In the genomic region with DNA sequence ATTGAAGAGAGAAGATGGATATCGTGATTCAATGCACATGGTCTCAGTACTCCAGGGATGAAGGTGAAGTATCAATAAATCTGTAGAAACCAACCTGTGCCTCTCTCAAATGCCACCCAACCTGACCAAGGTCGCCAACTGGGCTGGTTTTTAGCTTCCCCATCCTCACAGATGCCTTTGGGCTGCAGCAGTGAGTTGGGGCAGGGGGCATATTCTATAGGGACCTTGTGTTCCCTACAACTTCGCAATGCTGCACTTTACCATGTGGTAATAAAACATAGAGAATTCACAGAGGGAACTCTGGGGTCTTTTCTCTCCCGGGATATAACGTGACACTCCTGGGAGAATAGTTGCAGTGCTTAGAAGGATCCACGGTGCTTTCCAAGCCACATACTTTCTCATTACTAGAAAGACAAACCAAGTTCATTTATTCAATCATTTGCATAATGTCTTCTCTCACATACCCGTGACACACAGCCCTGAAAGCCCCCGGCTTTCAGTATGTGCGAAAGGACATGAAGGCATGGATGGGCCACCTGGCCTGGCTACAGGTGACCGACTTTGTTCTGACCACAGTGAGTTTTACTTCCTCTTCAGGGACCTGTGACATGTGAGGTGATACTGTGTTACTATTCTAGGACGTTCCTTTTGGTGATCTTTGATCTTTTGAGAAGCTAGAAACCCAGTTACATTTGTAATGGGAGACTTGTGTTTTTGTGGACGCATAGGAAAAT, we compare ENCODE assay signal across 32 mouse cellular contexts. TPM values are rescaled to one million over a fixed set of nuclear protein-coding genes. Genes with fewer than 3 reads are reported as not detected.
DNase-seq lines count a peak whose midpoint lies in the region; ATAC-seq and TF ChIP-seq lines count a peak whose summit lies in the region.
"Had no signal": no experiment of that assay in that cellular context is flagged by ENCODE, and none has a peak within 500 bp of the region (broad histone marks: within the 10 kb centered on the region; RNA-seq: fewer than 3 reads in every experiment).

No protein-coding gene starts in this region.

- H3K36me3 ChIP-seq in spleen, adult 2 months (ENCODE audit: control insufficient read depth, insufficient read depth, low read length): no peaks in the 10 kb centered on the region
- H3K36me3 ChIP-seq: embryonic facial prominence, embryonic 10.5 days; embryonic facial prominence, embryonic 13.5 days; forebrain, embryonic 12.5 days; G1E; heart, embryonic 10.5 days; heart, embryonic 13.5 days had no signal

- H3K4me1 ChIP-seq in spleen, adult 2 months (ENCODE audit: control insufficient read depth, insufficient read depth, insufficient read length): peaks cover 4% of the 10 kb centered on the region; the same call in 1 of the 2 replicates

- WGBS in spleen, adult 2 months: 50% methylated on average over 12 of the region's 12 CpGs

- no peak overlapping the region for H3K27ac ChIP-seq in spleen, adult 2 months (ENCODE audit: insufficient read depth, low read length)
- H3K27ac ChIP-seq: embryonic facial prominence, embryonic 10.5 days; embryonic facial prominence, embryonic 13.5 days; forebrain, embryonic 12.5 days; heart, adult 2 months; heart, embryonic 10.5 days; heart, embryonic 13.5 days; hindbrain, embryonic 14.5 days; hindbrain, postnatal 0 days had no signal

- TF ChIP-seq CTCF in spleen, adult 2 months (IDR thresholded peaks at IDR 0.05; ENCODE audit: extremely low read depth, insufficient read depth, insufficient read length, insufficient replicate concordance): no peak

- ATAC-seq in neutrophil, adult 5-6 weeks (ENCODE audit: extremely low read depth, insufficient number of reproducible peaks, low FRiP score, poor library complexity, severe bottlenecking): peak; percentile 49; the same call in 1 of the 2 replicates
- ATAC-seq: forebrain, embryonic 16.5 days; hindbrain, postnatal 0 days; inflammation-experienced regulatory T-cells, adult 6 months; Patski had no signal

- H3K4me3 ChIP-seq in spleen, adult 2 months (ENCODE audit: extremely low read depth, insufficient read depth, insufficient read length): no peak overlapping the region
- H3K4me3 ChIP-seq: embryonic facial prominence, embryonic 10.5 days; embryonic facial prominence, embryonic 13.5 days; erythroblast, embryonic 14.5 days; forebrain, embryonic 12.5 days; heart, adult 2 months; heart, embryonic 10.5 days; heart, embryonic 13.5 days had no signal

- no peaks in the 10 kb centered on the region for H3K27me3 ChIP-seq in spleen, adult 2 months (ENCODE audit: control insufficient read depth, insufficient read depth, low read length)
- H3K27me3 ChIP-seq: embryonic facial prominence, embryonic 13.5 days; forebrain, embryonic 12.5 days; Patski had no signal

- peak; percentile 69 to 79 for DNase-seq in B cell, adult 2 months
- DNase-seq in spleen, adult 2 months (ENCODE audit: low read depth in 1 of 2, low spot score in 2 of 2): peak; percentile 52 to 62
- no peak for DNase-seq in layer of hippocampus, adult 18-20 months (ENCODE audit: low spot score in 2 of 2)
- DNase-seq in kidney, adult 8-10 months: no peak
- no peak for DNase-seq in cerebellum, adult 9-10 months
- DNase-seq in ovary, adult 18-20 months (ENCODE audit: low spot score): no peak
- DNase-seq: adrenal gland, adult 8-10 months; adrenal gland, postnatal 25 days; cerebellum, adult 18-20 months; cerebellum, adult 9-11 months; cerebellum, postnatal 25 days; gastrocnemius, postnatal 10 days; gastrocnemius, postnatal 36 days; heart, adult 2 months; heart, postnatal 14 days; heart, postnatal 4 days had no signal

- TF ChIP-seq POLR2A in spleen, adult 2 months (IDR thresholded peaks at IDR 0.05; ENCODE audit: low read depth, low read length): no peak

RNA-seq across cellular contexts. Expression of a gene that starts 22.6 kb away (rescaled TPM):
- total RNA-seq in neutrophil, adult 5-6 weeks (2017): not detected in 2 replicates
- polyA plus RNA-seq in spleen, adult 2 months (2012; rRNA removed): 84.8 and 119 TPM in 2 replicates
- 10 to 100 TPM; 15.5 to 15.9 TPM for total RNA-seq in layer of hippocampus, adult 18-20 months (2021)
- total RNA-seq: common myeloid progenitor, adult 5-6 weeks; granulocyte monocyte progenitor cell, adult 5-6 weeks had no signal
- polyA plus RNA-seq: erythroblast, embryonic 14.5 days; G1E had no signal

RNA-seq across cellular contexts. Expression of a gene that starts 27.9 kb away (rescaled TPM):
- total RNA-seq in neutrophil, adult 5-6 weeks (2017): 0.49 TPM in 1 of 2 replicates, not detected in the other
- not detected in 2 replicates for polyA plus RNA-seq in spleen, adult 2 months (2012; rRNA removed)
- total RNA-seq in layer of hippocampus, adult 18-20 months (2021): 1 to 10 TPM in 1 of 2 experiments, under 1 TPM in 1; 0.89 to 1.0 TPM
- total RNA-seq: adrenal gland, adult 8-10 months; adrenal gland, postnatal 25 days; common myeloid progenitor, adult 5-6 weeks; gastrocnemius, adult 18-20 months; gastrocnemius, postnatal 10 days; gastrocnemius, postnatal 36 days; granulocyte monocyte progenitor cell, adult 5-6 weeks; heart, adult 2 months; heart, postnatal 4 days had no signal
- polyA plus RNA-seq: erythroblast, embryonic 14.5 days; G1E; inflammation-experienced regulatory T-cells, adult 6 months had no signal

Comparison
In these comparisons a context has a peak if more than half of its experiments do, and no peak if none do; other contexts are left out.
1. DNase-seq: peak in B cell, adult 2 months (2 of 2) and spleen, adult 2 months (2 of 2); none in layer of hippocampus, adult 18-20 months (0 of 2), kidney, adult 8-10 months (0 of 2), cerebellum, adult 9-10 months (single experiment) and ovary, adult 18-20 months (single experiment).
2. RNA of a gene that starts 22.6 kb away (total RNA-seq): 15.5 to 15.9 TPM in layer of hippocampus, adult 18-20 months; not detected in neutrophil, adult 5-6 weeks; every median in the first group is over 10 times any median in the second.